Mouse (Mus musculus) megakaryocyte, embryonic 14.5 days (primary cell): ENCODE measurements around the gene Esrra.

Experiments
- FLI1 ChIP-seq: IDR thresholded peaks from 2 replicates; pipeline ENCODE4 v1.6.1; 2012; ENCODE audit warnings: low read length, inconsistent platforms, mixed read lengths
- GATA1 ChIP-seq: IDR thresholded peaks from 3 replicates; pipeline ENCODE4 v1.6.1; 2012; ENCODE audit warnings: mixed read lengths, low read length, inconsistent platforms, borderline replicate concordance

- TF ChIP-seq GATA1 (no peak), FLI1 (no peak)
Observed at GRCm38 (mm10) chr19:6931002-6931401, 9.4 kb upstream of the Esrra start.
